Mouse (Mus musculus): ENCODE data around the gene Pdpk1.

The Pdpk1 gene

GRCm38 (mm10) chr17:24037844-24038243, 112.9 kb downstream of the Pdpk1 start, which contains the start of gene Prss27:
Gene Prss27, plus strand, starts transcription at chr17:24038144.
- DNase-seq (ENCODE audit: low read depth, low spot score) = no peak

- DNase-seq (ENCODE audit: low read depth, low spot score) = no peak
These were observed 113.4 kb downstream of the Pdpk1 start for GRCm38 (mm10) chr17:24037360-24037759.

- DNase-seq (ENCODE audit: low read depth, low spot score) = no peak
These were observed 113.8 kb downstream of the Pdpk1 start for GRCm38 (mm10) chr17:24036954-24037353.

- DNase-seq (ENCODE audit: low read depth, low spot score) = no peak
These were observed 115.6 kb downstream of the Pdpk1 start for GRCm38 (mm10) chr17:24035087-24035486.

GRCm38 (mm10) chr17:24030551-24030950, 120.2 kb downstream of the Pdpk1 start:
- no peak for DNase-seq (ENCODE audit: low read depth, low spot score)

GRCm38 (mm10) chr17:24029477-24029876, 121.2 kb downstream of the Pdpk1 start:
- DNase-seq (ENCODE audit: low read depth, low spot score) = no peak
